Mouse (Mus musculus) neural tube, embryonic 14.5 days (tissue): Measurements from ENCODE around the gene Rftn2. TPM values are rescaled to one million over a fixed set of nuclear protein-coding genes. Genes with fewer than 3 reads are reported as not detected.

Source experiments
- ATAC-seq: fragments of 200-750 bp; cut with Nextera tagmentation; 2 replicates; pipeline ENCODE4 v1.8.0; 2017; ENCODE audit warnings: low read depth, mild to moderate bottlenecking, moderate TSS enrichment, moderate library complexity
- H3K27ac ChIP-seq: fragments of 300-500 bp; sonication (generic); 2 replicates; pipeline ENCODE4 v1.5.1; 2014; ENCODE audit warnings: low read depth, mild to moderate bottlenecking, control low read depth, low read length, moderate library complexity, mixed read lengths
- H3K27me3 ChIP-seq: fragments of 300-500 bp; sonication (generic); 2 replicates; pipeline ENCODE4 v1.6.1; 2014; ENCODE audit warnings: low read length; ENCODE audit not compliant: control insufficient read depth, insufficient read depth
- H3K36me3 ChIP-seq: fragments of 300-500 bp; sonication (generic); 2 replicates; pipeline ENCODE4 v1.6.1; 2014; ENCODE audit warnings: low read length, mixed read lengths; ENCODE audit not compliant: control insufficient read depth, insufficient read depth
- H3K4me1 ChIP-seq: fragments of 300-500 bp; sonication (generic); 2 replicates; pipeline ENCODE4 v1.6.1; 2014; ENCODE audit warnings: low read length; ENCODE audit not compliant: control insufficient read depth, insufficient read depth
- H3K4me2 ChIP-seq: fragments of 300-500 bp; sonication (generic); 2 replicates; pipeline ENCODE4 v1.6.1; 2014; ENCODE audit warnings: mild to moderate bottlenecking, low read depth, low read length, control low read depth
- H3K4me3 ChIP-seq: fragments of 300-500 bp; sonication (generic); 2 replicates; pipeline ENCODE4 v1.5.1; 2014; ENCODE audit warnings: low read depth, low read length, control low read depth, mixed read lengths
- H3K9ac ChIP-seq: fragments of 300-500 bp; sonication (generic); replicated peaks from 2 replicates; pipeline ENCODE4 v1.6.1; 2014; ENCODE audit warnings: low read depth, mild to moderate bottlenecking, control low read depth, low read length, mixed read lengths
- H3K9me3 ChIP-seq: fragments of 300-500 bp; sonication (generic); 2 replicates; pipeline ENCODE4 v1.6.1; 2016; ENCODE audit warnings: low read length; ENCODE audit not compliant: control insufficient read depth
- WGBS: fragments of 180-500 bp; shearing (Covaris S2); extraction: QIAGEN DNeasy Blood & Tissue Kit; methylation state at CpG from one replicate; pipeline ENCODE4 v1.1.7; 2014; 5-methylcytosine and 5-hydroxymethylcytosine counted together
- polyA plus RNA-seq: library from polyadenylated mRNA; unstranded; fragments of >200 nt; fragmentation: Nextera tagmentation; extraction: Ambion mirVana; gene quantifications from 2 replicates; pipeline ENCODE4 v1.2.1, GENCODE M21; 2014

Gene Rftn2
- polyA plus RNA-seq, 1 experiment from 2014 or later = 10.1 TPM

DNA sequence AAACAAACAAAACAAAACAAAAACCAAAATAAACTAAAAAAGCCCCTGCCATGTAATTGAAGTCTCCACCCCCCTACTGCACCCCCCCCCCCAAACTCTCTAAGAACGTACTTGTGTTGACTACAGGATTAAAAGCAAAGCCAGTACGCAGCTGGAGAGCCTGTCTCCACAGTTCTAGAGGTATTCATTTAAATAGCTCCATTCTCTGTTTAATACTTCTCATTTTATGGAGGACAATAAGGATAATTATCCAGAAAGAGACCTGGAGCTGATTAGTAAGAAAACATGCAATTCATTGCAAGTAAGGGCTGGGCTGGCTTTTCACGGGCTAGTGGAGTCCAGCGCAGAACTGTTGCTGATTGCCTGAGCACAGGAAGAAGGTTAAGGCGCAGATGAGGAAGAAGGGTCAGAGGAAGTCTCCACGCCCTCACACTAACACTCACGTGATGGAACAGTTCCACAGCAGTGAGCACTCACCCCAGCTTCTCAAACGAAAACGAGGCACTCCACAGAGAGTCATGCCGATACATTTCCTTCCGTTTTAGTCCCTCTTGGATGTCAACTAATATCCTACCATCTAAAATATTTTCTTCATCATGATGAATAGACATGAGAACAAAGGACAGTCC is 11.3 kb downstream of the Rftn2 start:
- WGBS = 68% methylated on average over 11 of the region's 11 CpGs
- Histone ChIP-seq H3K4me1 (no peaks in the 10 kb centered on the region), H3K27ac (no peak overlapping the region), H3K4me2 (no peak overlapping the region), H3K36me3 (no peaks in the 10 kb centered on the region), H3K4me3 (no peak overlapping the region), H3K27me3 (no peaks in the 10 kb centered on the region), H3K9me3 (no peaks in the 10 kb centered on the region), H3K9ac (no peak overlapping the region)
- no peak for ATAC-seq

DNA sequence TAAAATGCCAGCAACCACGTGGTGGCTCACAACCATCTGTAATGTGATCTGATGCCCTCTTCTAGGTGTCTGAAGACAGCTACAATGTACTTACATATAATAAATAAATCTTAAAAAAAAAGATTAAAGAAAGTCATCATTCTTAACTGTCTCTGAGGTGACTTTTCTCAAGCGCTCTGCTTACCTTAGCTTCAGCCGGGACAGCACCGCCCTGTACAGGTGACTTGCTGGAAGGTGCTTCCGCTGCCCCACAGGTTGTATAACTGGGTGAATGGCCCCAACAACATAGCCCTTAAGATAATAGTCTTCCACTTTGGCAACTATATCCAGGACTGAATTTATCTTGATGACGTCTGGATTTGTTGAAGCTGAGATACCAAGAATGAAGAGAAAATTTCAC is 12.6 kb downstream of the Rftn2 start:
- Histone ChIP-seq H3K36me3 (no peaks in the 10 kb centered on the region), H3K9me3 (no peaks in the 10 kb centered on the region), H3K4me3 (no peak overlapping the region), H3K9ac (no peak overlapping the region), H3K4me2 (no peak overlapping the region), H3K27me3 (no peaks in the 10 kb centered on the region), H3K4me1 (no peaks in the 10 kb centered on the region), H3K27ac (no peak overlapping the region)
- 88% methylated on average over 6 of the region's 6 CpGs for WGBS
- no peak for ATAC-seq

DNA sequence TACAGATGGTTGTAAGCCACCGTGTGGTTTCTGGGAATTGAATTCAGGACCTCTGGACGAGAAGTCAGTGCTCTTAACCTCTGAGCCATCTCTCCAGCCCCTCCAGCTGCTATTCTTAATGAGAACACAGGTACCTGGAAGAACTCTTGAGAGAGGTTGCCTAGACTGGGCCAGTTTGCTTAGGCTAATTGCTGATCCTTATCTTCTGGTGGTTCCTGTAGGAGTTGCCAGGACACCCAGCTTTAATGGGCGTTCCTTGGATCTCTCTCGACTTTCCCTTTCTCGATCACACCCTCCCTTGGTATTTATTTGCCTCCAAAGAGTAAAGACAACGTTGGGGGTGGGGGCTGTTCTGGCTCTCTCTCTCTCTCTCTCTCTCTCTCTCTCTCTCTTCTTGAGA is 13.1 kb downstream of the Rftn2 start:
- no peaks in the 10 kb centered on the region for H3K9me3 ChIP-seq
- H3K4me1 ChIP-seq = no peaks in the 10 kb centered on the region
- H3K36me3 ChIP-seq = no peaks in the 10 kb centered on the region
- no peak for ATAC-seq
- no peak overlapping the region for H3K4me3 ChIP-seq
- no peaks in the 10 kb centered on the region for H3K27me3 ChIP-seq
- no peak overlapping the region for H3K4me2 ChIP-seq
- no peak overlapping the region for H3K9ac ChIP-seq
- no peak overlapping the region for H3K27ac ChIP-seq
- WGBS = 75% methylated on average over 6 of the region's 6 CpGs

DNA sequence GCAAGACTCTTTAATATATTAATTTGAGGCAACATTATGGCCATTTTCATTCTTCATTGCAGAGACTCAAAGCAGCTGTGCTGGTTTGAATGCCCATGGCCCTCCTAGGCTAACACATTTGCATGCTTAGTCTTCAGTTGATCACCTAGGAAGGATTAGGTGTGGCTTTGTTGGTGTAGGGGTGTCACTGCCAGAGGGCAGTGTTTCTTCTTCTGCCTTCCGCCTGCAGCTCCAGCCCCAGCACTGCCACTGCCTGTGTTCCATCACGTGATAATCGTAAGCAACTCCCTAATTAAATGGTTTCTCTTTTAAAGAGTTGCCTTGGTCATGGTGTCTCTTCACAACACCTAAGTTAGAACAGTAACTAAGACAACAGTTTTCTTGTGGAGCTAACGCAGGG is 13.8 kb downstream of the Rftn2 start:
- WGBS = 90% methylated on average over 4 of the region's 4 CpGs
- no peak for ATAC-seq
- H3K27ac ChIP-seq = no peak overlapping the region
- no peaks in the 10 kb centered on the region for H3K9me3 ChIP-seq
- H3K9ac ChIP-seq = no peak overlapping the region
- no peaks in the 10 kb centered on the region for H3K4me1 ChIP-seq
- H3K4me2 ChIP-seq = no peak overlapping the region
- H3K36me3 ChIP-seq = no peaks in the 10 kb centered on the region
- no peaks in the 10 kb centered on the region for H3K27me3 ChIP-seq
- no peak overlapping the region for H3K4me3 ChIP-seq

DNA sequence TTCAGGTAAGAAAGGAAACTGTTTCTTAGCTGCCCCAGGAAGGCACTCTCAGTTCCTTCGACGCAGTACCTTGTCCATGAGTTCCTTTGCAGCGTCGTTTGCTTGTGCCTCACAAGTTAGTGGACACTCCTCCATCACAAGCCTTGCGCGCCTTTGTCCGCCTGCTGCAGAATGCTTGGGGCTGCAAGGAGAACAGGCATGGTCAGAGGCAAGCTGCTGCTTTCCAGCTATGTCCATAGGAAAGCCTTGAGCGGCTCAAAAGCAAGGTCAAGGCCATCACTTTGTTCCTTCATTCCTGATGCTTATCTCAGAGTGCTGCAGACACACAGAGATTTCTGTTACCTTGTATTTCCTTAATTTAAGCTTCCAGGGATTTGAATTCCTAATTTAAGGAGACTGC is 15.5 kb downstream of the Rftn2 start:
- ATAC-seq = no peak
- no peak overlapping the region for H3K27ac ChIP-seq
- WGBS = 83% methylated on average over 8 of the region's 8 CpGs

DNA sequence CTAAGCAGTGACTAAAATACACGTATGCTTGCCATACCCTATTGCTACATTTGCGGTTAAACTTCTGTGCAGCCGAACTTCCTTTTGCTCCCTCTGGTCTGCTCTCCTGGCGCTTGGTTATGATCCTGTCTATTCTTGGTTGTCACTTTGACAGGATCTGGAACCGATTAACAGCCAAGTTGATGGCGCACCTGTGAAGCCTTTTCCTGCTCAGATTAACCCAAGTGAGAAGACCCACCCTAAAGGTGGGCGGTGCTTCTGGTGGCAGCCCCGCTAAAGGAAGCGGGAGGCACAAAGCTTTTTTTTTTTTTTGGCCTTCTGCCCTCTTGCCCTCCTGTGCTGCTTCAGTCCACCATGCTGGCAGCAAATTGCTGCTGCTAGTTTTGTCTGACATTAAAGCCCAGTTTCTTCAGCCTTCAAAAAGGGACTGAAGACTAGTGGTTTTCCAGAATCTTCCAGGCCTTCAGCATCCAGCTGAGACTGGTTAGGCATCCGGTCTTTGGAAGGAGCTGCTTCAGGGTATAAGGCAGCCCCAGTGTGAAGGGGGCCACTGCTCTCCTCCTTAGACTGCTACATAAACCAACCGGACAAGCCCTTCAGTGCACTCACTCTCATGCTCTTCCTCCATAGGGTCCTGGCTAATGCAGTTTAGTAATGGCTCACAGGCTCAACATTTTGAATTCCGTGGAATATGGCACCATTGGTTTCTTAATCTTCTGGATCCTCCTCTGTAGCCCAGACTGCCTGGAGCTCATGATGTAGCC is 16.2 kb downstream of the Rftn2 start:
- no peak for ATAC-seq
- WGBS = 61% methylated on average over 12 of the region's 12 CpGs
- no peak overlapping the region for H3K27ac ChIP-seq

More for the DNA sequence above, 15.5 kb downstream of the Rftn2 start:
- Histone ChIP-seq H3K4me3 (no peak overlapping the region), H3K27me3 (no peaks in the 10 kb centered on the region), H3K9ac (no peak overlapping the region), H3K36me3 (no peaks in the 10 kb centered on the region), H3K4me1 (no peaks in the 10 kb centered on the region), H3K4me2 (no peak overlapping the region), H3K9me3 (no peaks in the 10 kb centered on the region)

DNA sequence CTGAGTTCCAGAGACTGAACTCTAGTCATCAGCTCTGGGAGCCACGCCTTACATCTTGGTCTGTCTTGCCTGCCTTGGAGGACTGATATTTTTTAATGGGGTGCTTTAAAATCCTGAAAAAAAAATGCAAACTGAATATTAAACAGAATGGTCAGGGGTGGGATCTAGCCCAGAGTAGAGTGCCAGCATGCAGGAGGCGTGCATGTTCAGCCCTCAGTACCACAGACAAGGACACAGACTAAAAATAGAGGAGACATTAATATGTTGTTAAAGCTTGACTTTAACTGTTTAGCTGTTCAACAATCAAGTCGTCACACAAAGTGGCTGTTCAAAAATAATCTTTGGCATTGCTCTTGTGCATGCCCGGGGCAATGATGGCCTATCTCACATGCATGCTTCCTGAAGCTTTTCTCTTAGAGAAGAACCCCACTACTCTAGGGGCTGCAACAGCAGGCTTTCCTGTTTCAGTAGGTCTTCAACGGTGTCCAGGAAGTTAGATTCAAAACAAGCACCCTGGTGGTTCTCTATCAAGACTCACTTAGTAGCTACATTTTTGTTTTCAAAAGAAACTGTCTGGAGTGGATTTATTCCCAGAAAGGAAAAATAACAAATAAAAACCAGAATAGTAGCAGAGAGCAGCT is 18.0 kb downstream of the Rftn2 start:
- 77% methylated on average over 5 of the region's 5 CpGs for WGBS
- Histone ChIP-seq H3K27ac (no peak overlapping the region), H3K27me3 (no peaks in the 10 kb centered on the region)

More for the DNA sequence above, 16.2 kb downstream of the Rftn2 start:
- Histone ChIP-seq H3K4me3 (no peak overlapping the region), H3K9me3 (no peaks in the 10 kb centered on the region), H3K36me3 (no peaks in the 10 kb centered on the region), H3K27me3 (no peaks in the 10 kb centered on the region), H3K9ac (no peak overlapping the region), H3K4me1 (no peaks in the 10 kb centered on the region), H3K4me2 (no peak overlapping the region)

DNA sequence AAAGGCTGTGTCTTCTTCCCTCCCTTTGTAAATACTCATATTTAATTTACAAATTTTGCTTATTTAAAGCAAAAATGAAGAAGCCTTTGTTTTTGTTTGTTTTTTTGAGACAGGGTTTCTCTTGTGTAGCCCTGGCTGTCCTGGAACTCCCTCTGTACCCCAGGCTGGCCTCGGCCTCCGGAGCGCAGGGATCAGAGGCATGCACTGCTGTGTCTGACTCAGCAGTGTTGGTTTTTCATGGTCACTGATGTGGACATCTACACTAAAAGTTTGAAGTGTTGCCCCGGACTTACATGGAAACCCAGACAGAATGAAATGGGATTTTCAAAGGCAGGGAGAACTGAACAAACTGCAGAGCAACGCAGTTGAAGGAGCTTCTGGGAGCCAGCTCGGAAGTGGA is 19.0 kb downstream of the Rftn2 start:
- no peak for ATAC-seq
- WGBS = 92% methylated on average over 6 of the region's 6 CpGs
- Histone ChIP-seq H3K27me3 (no peaks in the 10 kb centered on the region), H3K9me3 (no peaks in the 10 kb centered on the region), H3K36me3 (no peaks in the 10 kb centered on the region), H3K4me1 (no peaks in the 10 kb centered on the region), H3K4me3 (no peak overlapping the region), H3K27ac (no peak overlapping the region), H3K9ac (no peak overlapping the region), H3K4me2 (no peak overlapping the region)

More for the DNA sequence above, 18.0 kb downstream of the Rftn2 start:
- no peaks in the 10 kb centered on the region for H3K9me3 ChIP-seq
- ATAC-seq = no peak
- H3K36me3 ChIP-seq = no peaks in the 10 kb centered on the region
- no peak overlapping the region for H3K4me2 ChIP-seq
- H3K4me1 ChIP-seq = no peaks in the 10 kb centered on the region
- no peak overlapping the region for H3K4me3 ChIP-seq
- H3K9ac ChIP-seq = no peak overlapping the region

DNA sequence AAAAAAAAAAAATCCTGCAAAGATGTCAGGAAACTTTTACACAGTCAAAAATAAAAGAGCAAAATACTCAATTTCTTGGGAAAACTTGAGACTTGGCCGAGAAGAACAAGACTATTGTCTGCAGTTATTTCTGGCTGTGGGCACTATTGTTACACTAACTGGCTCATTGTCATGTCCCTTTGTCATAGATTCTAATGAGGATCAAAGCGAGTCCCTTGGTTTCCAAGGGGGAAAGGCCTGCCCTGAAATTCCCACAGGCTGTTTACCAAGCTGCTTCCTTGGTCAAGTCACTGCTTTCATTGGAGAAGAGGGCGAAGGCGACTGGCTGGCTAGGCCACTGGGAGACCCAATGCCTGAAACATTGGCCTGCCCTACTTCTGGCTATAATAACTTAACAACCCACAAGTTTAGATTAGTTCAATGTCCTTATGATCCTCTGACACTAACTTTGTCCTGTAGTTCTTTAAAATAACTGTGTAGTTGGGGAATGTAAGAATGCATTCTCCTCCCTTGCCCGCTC is 20.7 kb downstream of the Rftn2 start:
- H3K9me3 ChIP-seq = no peaks in the 10 kb centered on the region
- no peaks in the 10 kb centered on the region for H3K4me1 ChIP-seq
- no peak overlapping the region for H3K4me2 ChIP-seq
- WGBS = 28% methylated on average over 5 of the region's 5 CpGs
- no peak overlapping the region for H3K27ac ChIP-seq
- no peaks in the 10 kb centered on the region for H3K27me3 ChIP-seq
- no peak overlapping the region for H3K9ac ChIP-seq
- H3K4me3 ChIP-seq = no peak overlapping the region
- no peak for ATAC-seq
- no peaks in the 10 kb centered on the region for H3K36me3 ChIP-seq
